Mouse (Mus musculus): ENCODE measurements around the gene Rfx7.

DNA sequence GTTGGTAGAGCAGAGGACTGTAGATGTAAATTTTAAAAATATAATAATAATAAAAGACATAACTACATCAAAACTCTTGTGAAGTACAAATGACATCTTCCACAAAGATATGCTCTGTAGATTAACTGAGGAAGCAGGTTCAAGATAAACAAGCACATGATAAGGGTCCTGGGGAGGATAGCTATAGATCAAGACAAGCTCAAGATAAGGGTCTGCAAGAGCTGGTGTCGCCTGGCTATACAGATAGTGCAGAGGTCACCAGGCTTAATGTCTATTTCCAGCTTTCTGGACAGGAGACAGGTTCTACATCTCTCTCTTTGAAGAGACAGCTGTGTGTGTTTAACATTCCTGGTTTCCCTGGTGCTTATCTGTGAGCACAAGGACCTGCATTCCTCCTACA, 100.2 kb downstream of the Rfx7 start:
- TF ChIP-seq CTCF (IDR thresholded peaks at IDR 0.05; ENCODE audit: borderline replicate concordance, insufficient read depth, low read length) (no peak), POLR2A (IDR thresholded peaks at IDR 0.05; ENCODE audit: low read depth, low read length) (no peak)

Data from embryonic fibroblast, embryonic 13.5 days (primary cell).